Mouse (Mus musculus) kidney, adult 11 months (tissue): Measurements from ENCODE around the gene Akap17b.
"Not testable (repeated sequence)": the region's sequence is repeated elsewhere in the genome, so short reads cannot be mapped to it uniquely, and the experiment has no call there.

Experiments used
- DNase-seq: peaks from one replicate; pipeline ENCODE4 v3.0.0; 2022

Akap17b gene

GRCm38 (mm10) chrX:36644657-36645551 is at the start of gene Akap17b:
Akap17b (minus strand) TSS chrX:36645395.
- peak; percentile 87 for DNase-seq

GRCm38 (mm10) chrX:36691365-36691764 is 46.2 kb upstream of the Akap17b start:
- DNase-seq: no peak

GRCm38 (mm10) chrX:36689655-36690054 is 44.5 kb upstream of the Akap17b start:
- DNase-seq: no peak

GRCm38 (mm10) chrX:36676836-36677235 is 31.6 kb upstream of the Akap17b start:
- DNase-seq: no peak

GRCm38 (mm10) chrX:36672708-36673107 is 27.5 kb upstream of the Akap17b start:
- DNase-seq: no peak

- no peak for DNase-seq
Observed at GRCm38 (mm10) chrX:36640046-36640445, 5.1 kb downstream of the Akap17b start.

- no peak for DNase-seq
Observed at GRCm38 (mm10) chrX:36630771-36631170, 14.4 kb downstream of the Akap17b start.

GRCm38 (mm10) chrX:36628102-36628501 is 17.1 kb downstream of the Akap17b start:
- DNase-seq: no peak

GRCm38 (mm10) chrX:36609117-36609516 is 36.1 kb downstream of the Akap17b start:
- no peak for DNase-seq

- no peak for DNase-seq
Observed at GRCm38 (mm10) chrX:36604040-36604439, 41.2 kb downstream of the Akap17b start.

GRCm38 (mm10) chrX:36602926-36603325 is 42.3 kb downstream of the Akap17b start:
- no peak for DNase-seq

- DNase-seq: no peak
Observed at GRCm38 (mm10) chrX:36600066-36600465, 45.1 kb downstream of the Akap17b start.

- DNase-seq: no peak
Observed at GRCm38 (mm10) chrX:36599656-36600055, 45.5 kb downstream of the Akap17b start.

GRCm38 (mm10) chrX:36598861-36599344 is 46.3 kb downstream of the Akap17b start:
- DNase-seq: no peak

- no peak for DNase-seq
Observed at GRCm38 (mm10) chrX:36598390-36598810, 46.8 kb downstream of the Akap17b start.

- DNase-seq: peak; percentile 82
Observed at GRCm38 (mm10) chrX:36597707-36598389, 47.3 kb downstream of the Akap17b start, which contains the start of gene Pgrmc1. Pgrmc1 (plus strand) TSS chrX:36598206.

GRCm38 (mm10) chrX:36596483-36597120 is 48.6 kb downstream of the Akap17b start:
- DNase-seq: not testable (repeated sequence)

GRCm38 (mm10) chrX:36595247-36595646 is 49.9 kb downstream of the Akap17b start:
- DNase-seq: no peak

- DNase-seq: no peak
Observed at GRCm38 (mm10) chrX:36591539-36591938, 53.7 kb downstream of the Akap17b start.

GRCm38 (mm10) chrX:36591120-36591519 is 54.1 kb downstream of the Akap17b start:
- DNase-seq: no peak

- DNase-seq: no peak
Observed at GRCm38 (mm10) chrX:36590266-36590665, 54.9 kb downstream of the Akap17b start.

- DNase-seq: no peak
Observed at GRCm38 (mm10) chrX:36587304-36588209, 57.6 kb downstream of the Akap17b start.
